Mouse (Mus musculus) MEL (cell line): ENCODE data around the gene Cfap44. TPM values are rescaled to one million over a fixed set of nuclear protein-coding genes. Genes with fewer than 3 reads are reported as not detected.
A peak's percentile ranks its signal among the peaks of the same experiment; 100 is the strongest.

Experiments used
- DNase-seq: peaks from one replicate; pipeline ENCODE4 v3.0.0; 2011; ENCODE audit warnings: low read depth, low spot score
- H3K27ac ChIP-seq: 2 replicates; pipeline ENCODE4 v1.5.1; 2012; ENCODE audit warnings: low read depth, mild to moderate bottlenecking, control low read depth, low read length, moderate library complexity; ENCODE audit not compliant: control insufficient read depth
- H3K27me3 ChIP-seq, 2 experiments: fragments of 150-350 bp in 1 of 2; sonication (generic) in 1 of 2; 2 replicates each; pipeline ENCODE4 v1.6.1; 2012; ENCODE audit warnings: low read length in 2 of 2, mild to moderate bottlenecking in 2 of 2, improper control_type of control experiment in 1 of 2, moderate library complexity in 1 of 2; ENCODE audit not compliant: insufficient read depth in 2 of 2, control insufficient read depth in 1 of 2
- H3K36me3 ChIP-seq, 2 experiments: 2 replicates each; pipeline ENCODE4 v1.6.1; 2012 to 2014; ENCODE audit warnings: low read length in 2 of 2, improper control_type of control experiment in 1 of 2, inconsistent platforms in 1 of 2, mild to moderate bottlenecking in 1 of 2; ENCODE audit not compliant: insufficient read depth in 2 of 2, control insufficient read depth in 1 of 2
- H3K4me1 ChIP-seq, 2 experiments: fragments of 150-350 bp in 1 of 2; sonication (generic) in 1 of 2; 2 replicates each; pipeline ENCODE4 v1.6.1; 2012; ENCODE audit warnings: low read length in 2 of 2, improper control_type of control experiment in 1 of 2, mild to moderate bottlenecking in 1 of 2; ENCODE audit not compliant: insufficient read depth in 2 of 2, control insufficient read depth in 1 of 2
- H3K4me3 ChIP-seq, 2 experiments: fragments of 150-350 bp in 1 of 2; sonication (generic) in 1 of 2; 2 replicates each; pipeline ENCODE4 v1.5.1; 2012; ENCODE audit warnings: low read depth in 2 of 2, low read length in 2 of 2, mild to moderate bottlenecking in 2 of 2, moderate library complexity in 2 of 2, control low read depth in 1 of 2, improper control_type of control experiment in 1 of 2; ENCODE audit not compliant: control insufficient read depth in 1 of 2, insufficient read depth in 1 of 2
- H3K79me2 ChIP-seq: 2 replicates; pipeline ENCODE4 v1.6.1; 2012; ENCODE audit warnings: mild to moderate bottlenecking, low read length, moderate library complexity; ENCODE audit not compliant: control insufficient read depth, poor library complexity, insufficient read depth
- H3K9ac ChIP-seq: 2 replicates; pipeline ENCODE4 v1.6.1; 2012; ENCODE audit warnings: low read depth, mild to moderate bottlenecking, control low read depth, low read length, moderate library complexity; ENCODE audit not compliant: control insufficient read depth, poor library complexity, severe bottlenecking
- H3K9me3 ChIP-seq: fragments of 150-350 bp; sonication (generic); replicated peaks from 2 replicates; pipeline ENCODE4 v1.6.1; 2012; ENCODE audit warnings: mild to moderate bottlenecking, low read length, improper control_type of control experiment, moderate library complexity; ENCODE audit not compliant: insufficient read depth
- BHLHE40 ChIP-seq: IDR thresholded peaks from 2 replicates; pipeline ENCODE4 v1.6.1; 2012; ENCODE audit warnings: low read depth, mild to moderate bottlenecking, inconsistent platforms, low read length, improper control_type of control experiment, borderline replicate concordance
- CHD1 ChIP-seq: IDR thresholded peaks from 2 replicates; pipeline ENCODE4 v1.6.1; 2012; ENCODE audit warnings: low read depth, mild to moderate bottlenecking, inconsistent platforms, low read length, improper control_type of control experiment
- CTCF ChIP-seq, 3 experiments: IDR thresholded peaks in 2 of 3; conservative IDR thresholded peaks in 1 of 3; 2 replicates each; pipeline ENCODE4 v1.5.1; 2011 to 2012; ENCODE audit warnings: low read length in 3 of 3, low read depth in 2 of 3, mild to moderate bottlenecking in 2 of 3, improper control_type of control experiment in 1 of 3, inconsistent platforms in 1 of 3, mixed read lengths in 1 of 3, moderate library complexity in 1 of 3; ENCODE audit not compliant: control insufficient read depth in 1 of 3, insufficient read depth in 1 of 3, poor library complexity in 1 of 3, severe bottlenecking in 1 of 3
- EP300 ChIP-seq, 2 experiments: IDR thresholded peaks; 2 replicates each; pipeline ENCODE4 v1.6.1; 2011; ENCODE audit warnings: improper control_type of control experiment in 2 of 2, low read length in 2 of 2, low read depth in 1 of 2, mild to moderate bottlenecking in 1 of 2
- ETS1 ChIP-seq: IDR thresholded peaks from 2 replicates; pipeline ENCODE4 v1.6.1; 2012; ENCODE audit warnings: low read depth, mild to moderate bottlenecking, inconsistent platforms, low read length, improper control_type of control experiment, moderate library complexity
- GATA1 ChIP-seq: IDR thresholded peaks from 2 replicates; pipeline ENCODE4 v1.6.1; 2011; ENCODE audit warnings: low read depth, low read length, improper control_type of control experiment
- HCFC1 ChIP-seq: IDR thresholded peaks from 2 replicates; pipeline ENCODE4 v1.6.1; 2012; ENCODE audit warnings: low read depth, mild to moderate bottlenecking, inconsistent platforms, low read length, improper control_type of control experiment, moderate library complexity
- MXI1 ChIP-seq: IDR thresholded peaks from 2 replicates; pipeline ENCODE4 v1.6.1; 2011; ENCODE audit warnings: mild to moderate bottlenecking, low read depth, low read length, improper control_type of control experiment
- MYC ChIP-seq: IDR thresholded peaks from 2 replicates; pipeline ENCODE4 v1.6.1; 2011; ENCODE audit warnings: low read depth, mild to moderate bottlenecking, low read length, improper control_type of control experiment, moderate library complexity
- NRF1 ChIP-seq: IDR thresholded peaks from 2 replicates; pipeline ENCODE4 v1.6.1; 2014; ENCODE audit warnings: low read depth, mild to moderate bottlenecking, inconsistent platforms, low read length, improper control_type of control experiment, moderate library complexity; ENCODE audit not compliant: poor library complexity, insufficient read depth, severe bottlenecking
- RCOR1 ChIP-seq: IDR thresholded peaks from 2 replicates; pipeline ENCODE4 v1.6.1; 2012; ENCODE audit warnings: low read depth, mild to moderate bottlenecking, inconsistent platforms, low read length, improper control_type of control experiment
- SIN3A ChIP-seq: IDR thresholded peaks from 2 replicates; pipeline ENCODE4 v1.6.1; 2012; ENCODE audit warnings: low read length, improper control_type of control experiment, inconsistent platforms
- TAL1 ChIP-seq: IDR thresholded peaks from 2 replicates; pipeline ENCODE4 v1.6.1; 2012; ENCODE audit warnings: mild to moderate bottlenecking, inconsistent platforms, low read length, moderate library complexity, mixed read lengths
- TCF12 ChIP-seq: IDR thresholded peaks from 2 replicates; pipeline ENCODE4 v1.6.1; 2014; ENCODE audit warnings: low read depth, mild to moderate bottlenecking, inconsistent platforms, low read length, improper control_type of control experiment, moderate library complexity
- UBTF ChIP-seq: IDR thresholded peaks from 2 replicates; pipeline ENCODE4 v1.6.1; 2012; ENCODE audit warnings: low read depth, mild to moderate bottlenecking, inconsistent platforms, low read length, improper control_type of control experiment, moderate library complexity, borderline replicate concordance; ENCODE audit not compliant: insufficient read depth
- ZKSCAN1 ChIP-seq: IDR thresholded peaks from 2 replicates; pipeline ENCODE4 v1.6.1; 2012; ENCODE audit warnings: low read depth, mild to moderate bottlenecking, inconsistent platforms, low read length, improper control_type of control experiment, moderate library complexity
- polyA plus RNA-seq, 2 experiments: library from polyadenylated mRNA; stranded (reverse) in 1 of 2; unstranded in 1 of 2; fragments of >175 nt in 1 of 2; fragments of >200 nt in 1 of 2; gene quantifications; 2 replicates each; pipeline versions ENCODE4 v1.2.1 to v1.2.4; 2012; ENCODE audit warnings: low replicate concordance in 2 of 2, low read depth in 1 of 2; ENCODE audit not compliant: insufficient read length in 2 of 2, insufficient read depth in 1 of 2, missing spikeins in 1 of 2
- total RNA-seq: library from RNA; depleted of rRNA; stranded (reverse); fragments of 300-350 nt; gene quantifications from 2 replicates; pipeline ENCODE4 v1.2.3, GENCODE M21; 2012

The Cfap44 gene
- total and polyA plus RNA-seq, 3 experiments, result not detected

DNA sequence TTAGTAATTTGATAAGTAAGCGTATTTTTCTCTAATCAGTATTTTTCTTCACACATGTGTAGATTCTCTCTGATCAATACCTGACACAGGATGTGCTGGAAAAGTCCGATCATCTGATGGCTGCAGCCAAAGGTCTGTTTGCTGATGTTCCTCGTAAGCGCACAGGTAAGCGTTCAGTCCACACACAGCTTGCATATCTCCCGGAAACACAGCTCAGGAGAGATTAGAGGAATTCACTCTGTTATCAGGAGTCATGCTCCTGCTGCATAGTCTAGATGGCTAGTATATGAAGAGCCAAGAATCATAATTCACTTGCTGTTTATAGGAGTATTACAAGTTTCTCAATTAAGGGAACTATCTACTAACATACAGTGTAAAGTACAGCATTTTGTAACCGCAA lies 29.1 kb upstream of the Cfap44 start:
- Histone ChIP-seq H3K9me3 (no peaks in the 10 kb centered on the region), H3K36me3 (peaks cover 11 to 12% of the 10 kb centered on the region in 2 experiments), H3K4me1 (peaks cover 9 to 13% of the 10 kb centered on the region in 2 experiments), H3K79me2 (no peaks in the 10 kb centered on the region), H3K9ac (no peak overlapping the region), H3K4me3 (no peak overlapping the region), H3K27ac (no peak overlapping the region), H3K27me3 (no peaks in the 10 kb centered on the region)
- peak; percentile 69 for DNase-seq
- TF ChIP-seq ETS1, result peak; percentile 86
- TF ChIP-seq UBTF, result no peak
- TF ChIP-seq RCOR1, result peak; percentile 96
- no peak for TF ChIP-seq CHD1
- peak; percentile 62 for TF ChIP-seq MXI1
- TF ChIP-seq TCF12, result peak; percentile 99
- TF ChIP-seq NRF1, result no peak
- TF ChIP-seq CTCF (IDR thresholded peaks at IDR 0.05 in 2 of 3, conservative IDR thresholded peaks at IDR 0.05 in 1 of 3; ENCODE audit: control insufficient read depth in 1 of 3, insufficient read depth in 1 of 3, low read depth in 2 of 3, low read length in 3 of 3, poor library complexity in 1 of 3, severe bottlenecking in 1 of 3), result no peak
- TF ChIP-seq BHLHE40, result peak; percentile 30; the same call in 1 of the 2 replicates
- TF ChIP-seq ZKSCAN1, result no peak
- peak; percentile 96 for TF ChIP-seq EP300 (IDR thresholded peaks at IDR 0.05; ENCODE audit: low read depth in 1 of 2, low read length in 2 of 2)
- TF ChIP-seq SIN3A, result peak; percentile 53; the same call in 1 of the 2 replicates
- TF ChIP-seq GATA1, result peak; percentile 98
- peak; percentile 79 for TF ChIP-seq TAL1
- TF ChIP-seq MYC, result 0 out of 2 replicates have a peak, but pooled peaks have one; percentile 34

DNA sequence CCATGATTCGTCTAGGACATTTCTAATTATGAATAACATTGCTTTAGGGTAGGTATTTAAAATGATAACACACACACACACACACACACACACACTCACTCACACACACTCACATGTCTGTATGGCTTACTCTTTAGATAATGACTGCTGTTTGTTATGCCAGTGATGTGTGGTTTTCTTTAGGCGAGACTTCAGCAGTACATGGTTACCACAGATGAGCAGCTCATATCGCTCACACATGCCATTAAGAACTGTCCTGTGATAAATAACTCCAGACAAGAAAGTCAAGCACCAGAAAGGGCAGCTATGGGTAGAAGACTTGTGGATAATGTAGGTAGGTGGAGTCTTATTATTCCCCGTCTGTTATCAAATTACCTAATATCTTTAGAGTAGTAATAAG lies 19.1 kb upstream of the Cfap44 start:
- Histone ChIP-seq H3K4me1 (no peaks in the 10 kb centered on the region), H3K9me3 (no peaks in the 10 kb centered on the region), H3K4me3 (no peak overlapping the region), H3K36me3 (peaks cover 0 to 1% of the 10 kb centered on the region in 2 experiments; a peak in 3 of 4 replicates), H3K9ac (no peak overlapping the region), H3K27ac (no peak overlapping the region), H3K27me3 (no peaks in the 10 kb centered on the region)
- peak; percentile 21 for DNase-seq
- 0 out of 2 replicates have a peak, but pooled peaks have one; percentile 26 for TF ChIP-seq TCF12
- no peak for TF ChIP-seq CHD1
- no peak for TF ChIP-seq HCFC1
- TF ChIP-seq ETS1, result peak; percentile 22; the same call in 1 of the 2 replicates
- peak in 1 of 2 experiments; percentile 32; a peak in 1 of 4 replicates for TF ChIP-seq EP300 (IDR thresholded peaks at IDR 0.05; ENCODE audit: low read depth in 1 of 2, low read length in 2 of 2)
- TF ChIP-seq, all 39 proteins: peak for 3
- no peaks in the 10 kb centered on the region for H3K79me2 ChIP-seq
